Mouse (Mus musculus): ENCODE measurements around the gene Gm21891. TPM values are rescaled to one million over a fixed set of nuclear protein-coding genes. Genes with fewer than 3 reads are reported as not detected.

The Gm21891 gene
- polyA plus RNA-seq (2017; shearing (Covaris generic)) = not detected

GRCm38 (mm10) chrY:13133392-13133791, at the start of gene Gm21891:
TSS of gene Gm21891 (minus strand) at chrY:13133492.

GRCm38 (mm10) chrY:13161668-13162067, 28.4 kb upstream of the Gm21891 start, which contains the start of gene Gm21425:
TSS of gene Gm21425 (plus strand) at chrY:13161968.

Other genes starting within 250 kb of the Gm21891 start
- gene Gm20807, start 90.6 kb downstream of the Gm21891 start, polyA plus RNA-seq (2017; shearing (Covaris generic)) = not detected
- gene Gm21425, start 28.5 kb upstream of the Gm21891 start, polyA plus RNA-seq (2017; shearing (Covaris generic)) = not detected
- not detected for gene Gm21828, start 90.4 kb upstream of the Gm21891 start, polyA plus RNA-seq (2017; shearing (Covaris generic))
- not detected for gene Gm21440, start 118.9 kb upstream of the Gm21891 start, polyA plus RNA-seq (2017; shearing (Covaris generic))
- not detected for gene Gm21454, start 119.0 kb upstream of the Gm21891 start, polyA plus RNA-seq (2017; shearing (Covaris generic))
- not detected for gene Gm21725, start 215.6 kb upstream of the Gm21891 start, polyA plus RNA-seq (2017; shearing (Covaris generic))

All from CD4-positive, CD25-positive, alpha-beta regulatory T cell, adult 9 weeks (primary cell).